ENCODE assay signal across 8 mouse cellular contexts in genomic region chr12:110889036-110890020, GRCm38 (mm10). TPM values are rescaled to one million over a fixed set of nuclear protein-coding genes. Genes with fewer than 3 reads are reported as not detected.
DNase-seq lines count a peak whose midpoint lies in the region; ATAC-seq and TF ChIP-seq lines count a peak whose summit lies in the region.

Gene Cinp (minus strand): TSS chr12:110889145.
Gene Tecpr2 (plus strand): TSS chr12:110889264.

- WGBS in cerebellum, adult 2 months, result under 1% methylated on average over 74 of the region's 74 CpGs
- WGBS in forebrain, postnatal 0 days, result under 1% methylated on average over 67 of the region's 74 CpGs
- under 1% methylated on average over 69 of the region's 74 CpGs for WGBS in lung, embryonic 15.5 days

- peaks cover 37% of the 10 kb centered on the region for H3K79me2 ChIP-seq in MEL (ENCODE audit: control insufficient read depth, insufficient read depth, low read length, poor library complexity)

- H3K36me3 ChIP-seq in MEL (ENCODE audit: control insufficient read depth in 1 of 2, insufficient read depth in 2 of 2, low read length in 2 of 2), result peaks cover 0 to 10% of the 10 kb centered on the region in 2 experiments; a peak in 2 of 4 replicates
- H3K36me3 ChIP-seq in forebrain, postnatal 0 days (ENCODE audit: insufficient read depth), result 0 out of 2 replicates have a peak, but pooled peaks cover 3% of the 10 kb centered on the region
- H3K36me3 ChIP-seq in lung, embryonic 15.5 days, result no peaks in the 10 kb centered on the region

- H3K9me3 ChIP-seq in MEL (replicated peaks; ENCODE audit: insufficient read depth, low read length), result no peaks in the 10 kb centered on the region
- no peaks in the 10 kb centered on the region for H3K9me3 ChIP-seq in forebrain, postnatal 0 days (ENCODE audit: low read length)
- no peaks in the 10 kb centered on the region for H3K9me3 ChIP-seq in lung, embryonic 15.5 days

- peak; percentile 99 for DNase-seq in MEL (ENCODE audit: low read depth, low spot score)
- peak; percentile 96 to 99 for DNase-seq in cerebellum, adult 2 months
- DNase-seq in forebrain, postnatal 0 days, result peak; percentile 98
- peak; percentile 96 for DNase-seq in heart, postnatal 4 days
- peak; percentile 96 to 97 for DNase-seq in layer of hippocampus, adult 8-10 months (ENCODE audit: low spot score in 2 of 2)
- peak; percentile 98 for DNase-seq in ovary, adult 18-20 months (ENCODE audit: low spot score)
- peak; percentile 99 for DNase-seq in thymus, postnatal 0 days (ENCODE audit: low spot score)

- TF ChIP-seq EP300 in MEL (IDR thresholded peaks at IDR 0.05; ENCODE audit: low read depth in 1 of 2, low read length in 2 of 2), result peak in 1 of 2 experiments; percentile 8; a peak in 1 of 4 replicates

- H3K4me1 ChIP-seq in MEL (ENCODE audit: control insufficient read depth in 1 of 2, insufficient read depth in 2 of 2, low read length in 2 of 2), result peaks cover 0 to 10% of the 10 kb centered on the region in 2 experiments; a peak in 3 of 4 replicates
- H3K4me1 ChIP-seq in cerebellum, adult 2 months (ENCODE audit: control insufficient read depth, insufficient read depth, low read length), result no peaks in the 10 kb centered on the region; the same call in 1 of the 2 replicates
- peaks cover 7% of the 10 kb centered on the region; the same call in 1 of the 2 replicates for H3K4me1 ChIP-seq in forebrain, postnatal 0 days (ENCODE audit: insufficient read depth)
- peaks cover 21% of the 10 kb centered on the region for H3K4me1 ChIP-seq in lung, embryonic 15.5 days

- no peak for TF ChIP-seq CTCF in MEL (IDR thresholded peaks at IDR 0.05 in 2 of 3, conservative IDR thresholded peaks at IDR 0.05 in 1 of 3; ENCODE audit: control insufficient read depth in 1 of 3, insufficient read depth in 1 of 3, low read depth in 2 of 3, low read length in 3 of 3, poor library complexity in 1 of 3, severe bottlenecking in 1 of 3)
- no peak for TF ChIP-seq CTCF in cerebellum, adult 2 months (IDR thresholded peaks at IDR 0.05; ENCODE audit: borderline replicate concordance, insufficient read depth, low read depth, low read length)
- no peak for TF ChIP-seq CTCF in forebrain, postnatal 0 days (IDR thresholded peaks at IDR 0.05; ENCODE audit: low read depth)

- ATAC-seq in forebrain, postnatal 0 days, result peak; percentile 100
- ATAC-seq in lung, embryonic 15.5 days (ENCODE audit: borderline replicate concordance, extremely low read depth, low FRiP score, low TSS enrichment), result peak; percentile 100

- peak; percentile 79 to 91 for TF ChIP-seq POLR2A in MEL (IDR thresholded peaks at IDR 0.05; ENCODE audit: control insufficient read depth in 1 of 2, insufficient read depth in 1 of 2, low read depth in 1 of 2, low read length in 2 of 2, poor library complexity in 1 of 2)
- TF ChIP-seq POLR2A in cerebellum, adult 2 months (IDR thresholded peaks at IDR 0.05; ENCODE audit: borderline replicate concordance, insufficient read depth, low read length), result peak; percentile 56; the same call in 1 of the 2 replicates

- peak within 1 kb of the TSS; percentile 95 for H3K4me2 ChIP-seq in forebrain, postnatal 0 days (ENCODE audit: low read depth)
- H3K4me2 ChIP-seq in lung, embryonic 15.5 days, result peak within 1 kb of the TSS; percentile 81

- TF ChIP-seq RAD21 in MEL (IDR thresholded peaks at IDR 0.05; ENCODE audit: low read depth, low read length), result no peak

- H3K27me3 ChIP-seq in MEL (ENCODE audit: control insufficient read depth in 1 of 2, insufficient read depth in 2 of 2, low read length in 2 of 2), result no peaks in the 10 kb centered on the region
- H3K27me3 ChIP-seq in cerebellum, adult 2 months (ENCODE audit: control insufficient read depth, insufficient read depth, low read length), result no peaks in the 10 kb centered on the region
- H3K27me3 ChIP-seq in forebrain, postnatal 0 days (ENCODE audit: insufficient read depth, low read length), result no peaks in the 10 kb centered on the region
- H3K27me3 ChIP-seq in lung, embryonic 15.5 days, result no peaks in the 10 kb centered on the region

- H3K27ac ChIP-seq in MEL (ENCODE audit: control insufficient read depth, low read depth, low read length), result peak within 1 kb of the TSS; percentile 54
- peak within 1 kb of the TSS; percentile 67; the same call in 1 of the 2 replicates for H3K27ac ChIP-seq in cerebellum, adult 2 months (ENCODE audit: insufficient read depth, low read length)
- H3K27ac ChIP-seq in forebrain, postnatal 0 days (ENCODE audit: low read depth, low read length), result peak within 1 kb of the TSS; percentile 93
- peak within 1 kb of the TSS; percentile 77 for H3K27ac ChIP-seq in lung, embryonic 15.5 days

- H3K4me3 ChIP-seq in MEL (ENCODE audit: control insufficient read depth in 1 of 2, insufficient read depth in 1 of 2, low read depth in 2 of 2, low read length in 2 of 2), result peak within 1 kb of the TSS; percentile 81 to 97
- peak within 1 kb of the TSS; percentile 96 for H3K4me3 ChIP-seq in cerebellum, adult 2 months (replicated peaks; ENCODE audit: insufficient read depth, low read depth, low read length)
- H3K4me3 ChIP-seq in forebrain, postnatal 0 days (ENCODE audit: low read depth, low read length), result peak within 1 kb of the TSS; percentile 86
- H3K4me3 ChIP-seq in lung, embryonic 15.5 days, result peak within 1 kb of the TSS; percentile 76

- peak within 1 kb of the TSS; percentile 87 for H3K9ac ChIP-seq in MEL (ENCODE audit: control insufficient read depth, low read depth, low read length, poor library complexity, severe bottlenecking)
- peak within 1 kb of the TSS; percentile 90 for H3K9ac ChIP-seq in forebrain, postnatal 0 days
- peak within 1 kb of the TSS; percentile 67 for H3K9ac ChIP-seq in lung, embryonic 15.5 days

TF ChIP-seq in MEL, 35 proteins besides CTCF, POLR2A, EP300 and RAD21 (continues in another document):
- TF ChIP-seq BHLHE40 (IDR thresholded peaks at IDR 0.05; ENCODE audit: borderline replicate concordance, low read depth, low read length) (no peak), SIN3A (IDR thresholded peaks at IDR 0.05; ENCODE audit: low read length) (peak; percentile 99), SMC3 (IDR thresholded peaks at IDR 0.05; ENCODE audit: low read depth, low read length) (no peak), ZKSCAN1 (IDR thresholded peaks at IDR 0.05; ENCODE audit: low read depth, low read length) (no peak), TBP (IDR thresholded peaks at IDR 0.05; ENCODE audit: low read depth, low read length) (peak; percentile 76), CHD1 (IDR thresholded peaks at IDR 0.05; ENCODE audit: low read depth, low read length) (0 out of 2 replicates have a peak, but pooled peaks have one; percentile 72), MYC (IDR thresholded peaks at IDR 0.05; ENCODE audit: low read depth, low read length) (peak; percentile 74; the same call in 1 of the 2 replicates), ZMIZ1 (IDR thresholded peaks at IDR 0.05; ENCODE audit: low read depth, low read length) (peak; percentile 39; the same call in 1 of the 2 replicates), USF1 (IDR thresholded peaks at IDR 0.05; ENCODE audit: low read depth, low read length) (no peak), MEF2A (IDR thresholded peaks at IDR 0.05; ENCODE audit: extremely low read depth, insufficient replicate concordance, low read depth, low read length, poor library complexity, severe bottlenecking) (no peak), RCOR1 (IDR thresholded peaks at IDR 0.05; ENCODE audit: low read depth, low read length) (no peak), POLR2AphosphoS2 (IDR thresholded peaks at IDR 0.05; ENCODE audit: low read length) (peak; percentile 77), TAL1 (IDR thresholded peaks at IDR 0.05; ENCODE audit: low read length) (no peak), UBTF (IDR thresholded peaks at IDR 0.05; ENCODE audit: borderline replicate concordance, insufficient read depth, low read depth, low read length) (0 out of 2 replicates have a peak, but pooled peaks have one; percentile 32), USF2 (IDR thresholded peaks at IDR 0.05; ENCODE audit: borderline replicate concordance in 1 of 2, insufficient read depth in 1 of 2, low read depth in 1 of 2, low read length in 2 of 2) (no peak), ETS1 (IDR thresholded peaks at IDR 0.05; ENCODE audit: low read depth, low read length) (peak; percentile 63; the same call in 1 of the 2 replicates), TCF12 (IDR thresholded peaks at IDR 0.05; ENCODE audit: low read depth, low read length) (peak; percentile 18; the same call in 1 of the 2 replicates), POLR2AphosphoS5 (IDR thresholded peaks at IDR 0.05; ENCODE audit: borderline replicate concordance, low read depth, low read length) (no peak), KAT2A (conservative IDR thresholded peaks at IDR 0.05; ENCODE audit: low read depth, low read length) (no peak; the same call in 1 of the 2 replicates), JUND (IDR thresholded peaks at IDR 0.05; ENCODE audit: low read depth, low read length) (no peak), CHD2 (IDR thresholded peaks at IDR 0.05; ENCODE audit: low read length) (no peak)

RNA-seq across cellular contexts. Expression of gene Cinp, which starts in this region (rescaled TPM):
- 189 and 210 TPM in 2 replicates for total RNA-seq in MEL (2012; rRNA removed)
- polyA plus RNA-seq in MEL (2012; ENCODE audit: insufficient read depth in 1 of 2, insufficient read length in 2 of 2, low read depth in 1 of 2, low replicate concordance in 2 of 2, missing spikeins in 1 of 2), result 100 to 1,000 TPM in 1 of 2 experiments, not detected in 1; 162 TPM
- 59.6 and 65.7 TPM in 2 replicates for polyA plus RNA-seq in cerebellum, adult 2 months (2012; rRNA removed)
- total RNA-seq in forebrain, postnatal 0 days (2014; rRNA removed), result 93.6 and 116 TPM in 2 replicates
- polyA plus RNA-seq in forebrain, postnatal 0 days (2015; fragmentation: Nextera tagmentation; extraction: Ambion mirVana), result 82.2 and 92.3 TPM in 2 replicates
- 10 to 100 TPM; 45.7 to 50.1 TPM for total RNA-seq in heart, postnatal 4 days (2021)
- 10 to 100 TPM; 47.1 to 66.8 (median 55.9) TPM for total RNA-seq in layer of hippocampus, adult 8-10 months (2022)
- polyA plus RNA-seq in lung, embryonic 15.5 days (2015; fragmentation: Nextera tagmentation; extraction: Ambion mirVana), result 73.7 and 79.1 TPM in 2 replicates
- polyA plus RNA-seq in thymus, postnatal 0 days (2015; fragmentation: Nextera tagmentation; extraction: Ambion mirVana), result 70.0 and 71.9 TPM in 2 replicates

RNA-seq across cellular contexts. Expression of gene Tecpr2, which starts in this region (rescaled TPM):
- 5.9 and 6.0 TPM in 2 replicates for total RNA-seq in MEL (2012; rRNA removed)
- polyA plus RNA-seq in MEL (2012; ENCODE audit: insufficient read depth in 1 of 2, insufficient read length in 2 of 2, low read depth in 1 of 2, low replicate concordance in 2 of 2, missing spikeins in 1 of 2), result 1 to 10 TPM in 1 of 2 experiments, not detected in 1; 5.8 TPM
- 20.2 and 20.7 TPM in 2 replicates for polyA plus RNA-seq in cerebellum, adult 2 months (2012; rRNA removed)
- total RNA-seq in forebrain, postnatal 0 days (2014; rRNA removed), result 20.8 and 25.6 TPM in 2 replicates
- polyA plus RNA-seq in forebrain, postnatal 0 days (2015; fragmentation: Nextera tagmentation; extraction: Ambion mirVana), result 3.4 and 5.6 TPM in 2 replicates
- 1 to 10 TPM; 5.2 to 6.0 TPM for total RNA-seq in heart, postnatal 4 days (2021)
- total RNA-seq in layer of hippocampus, adult 8-10 months (2022), result 10 to 100 TPM; 40.1 to 46.1 (median 44.4) TPM
- polyA plus RNA-seq in lung, embryonic 15.5 days (2015; fragmentation: Nextera tagmentation; extraction: Ambion mirVana), result 3.1 and 3.3 TPM in 2 replicates
- 1.6 and 1.8 TPM in 2 replicates for polyA plus RNA-seq in thymus, postnatal 0 days (2015; fragmentation: Nextera tagmentation; extraction: Ambion mirVana)

Comparison
In these comparisons a context has a peak if more than half of its experiments do, and no peak if none do; other contexts are left out.
1. Peak in every context shown above with its lines: DNase-seq, ATAC-seq, H3K4me3 ChIP-seq and H3K27ac ChIP-seq.